Mouse (Mus musculus) neural tube, embryonic 13.5 days (tissue): ENCODE results near the gene Il17f. TPM values are rescaled to one million over a fixed set of nuclear protein-coding genes. Genes with fewer than 3 reads are reported as not detected.

Source experiments
- ATAC-seq: fragments of 200-750 bp; cut with Nextera tagmentation; 2 replicates; pipeline ENCODE4 v1.8.0; 2017; ENCODE audit warnings: low read depth, mild to moderate bottlenecking, moderate TSS enrichment, moderate library complexity
- H3K27ac ChIP-seq: fragments of 300-500 bp; sonication (generic); replicated peaks from 2 replicates; pipeline ENCODE4 v1.5.1; 2015; ENCODE audit warnings: moderate library complexity, mild to moderate bottlenecking, inconsistent platforms
- H3K27me3 ChIP-seq: fragments of 300-500 bp; sonication (generic); 2 replicates; pipeline ENCODE4 v1.6.1; 2015; ENCODE audit warnings: mild to moderate bottlenecking, inconsistent platforms
- H3K36me3 ChIP-seq: fragments of 300-500 bp; sonication (generic); 2 replicates; pipeline ENCODE4 v1.6.1; 2015; ENCODE audit warnings: mild to moderate bottlenecking, inconsistent platforms
- H3K4me1 ChIP-seq: fragments of 300-500 bp; sonication (generic); replicated peaks from 2 replicates; pipeline ENCODE4 v1.6.1; 2015; ENCODE audit warnings: inconsistent platforms
- H3K4me2 ChIP-seq: fragments of 300-500 bp; sonication (generic); 2 replicates; pipeline ENCODE4 v1.6.1; 2015; ENCODE audit warnings: inconsistent platforms, mild to moderate bottlenecking, moderate library complexity
- H3K4me3 ChIP-seq: fragments of 300-500 bp; sonication (generic); 2 replicates; pipeline ENCODE4 v1.5.1; 2015; ENCODE audit warnings: mild to moderate bottlenecking, inconsistent platforms
- H3K9ac ChIP-seq: fragments of 300-500 bp; sonication (generic); 2 replicates; pipeline ENCODE4 v1.6.1; 2015; ENCODE audit warnings: moderate library complexity, mild to moderate bottlenecking, inconsistent platforms
- H3K9me3 ChIP-seq: fragments of 300-500 bp; sonication (generic); 2 replicates; pipeline ENCODE4 v1.6.1; 2016; ENCODE audit warnings: inconsistent platforms
- WGBS: fragments of 180-500 bp; shearing (Covaris S2); methylation state at CpG from one replicate; pipeline ENCODE4 v1.1.7; 2015; 5-methylcytosine and 5-hydroxymethylcytosine counted together
- polyA plus RNA-seq: library from polyadenylated mRNA; unstranded; fragments of >200 nt; fragmentation: Nextera tagmentation; extraction: Ambion mirVana; gene quantifications from 2 replicates; pipeline ENCODE4 v1.2.1, GENCODE M21; 2015

Gene Il17f
- polyA plus RNA-seq, 1 experiment from 2014 or later: not detected

- no peak overlapping the region for H3K9ac ChIP-seq
- no peaks in the 10 kb centered on the region for H3K9me3 ChIP-seq
- H3K36me3 ChIP-seq: peaks cover 15% of the 10 kb centered on the region; the same call in 1 of the 2 replicates
- H3K27me3 ChIP-seq: no peaks in the 10 kb centered on the region
- 87% methylated on average over 12 of the region's 12 CpGs for WGBS
- H3K27ac ChIP-seq: no peak overlapping the region
- no peak overlapping the region for H3K4me3 ChIP-seq
- no peak for ATAC-seq
- peaks cover 5% of the 10 kb centered on the region for H3K4me1 ChIP-seq
- H3K4me2 ChIP-seq: no peak overlapping the region
Observed at GRCm38 (mm10) chr1:20817596-20817995, 27.2 kb upstream of the Il17f start.

- no peak overlapping the region for H3K4me3 ChIP-seq
- H3K4me2 ChIP-seq: no peak overlapping the region
- no peaks in the 10 kb centered on the region for H3K27me3 ChIP-seq
- WGBS: 91% methylated on average over 9 of the region's 9 CpGs
- H3K9me3 ChIP-seq: no peaks in the 10 kb centered on the region
- H3K9ac ChIP-seq: no peak overlapping the region
- peaks cover 5% of the 10 kb centered on the region for H3K4me1 ChIP-seq
- no peak for ATAC-seq
- no peak overlapping the region for H3K27ac ChIP-seq
- peaks cover 18% of the 10 kb centered on the region; the same call in 1 of the 2 replicates for H3K36me3 ChIP-seq
Observed at GRCm38 (mm10) chr1:20817172-20817571, 26.8 kb upstream of the Il17f start.

GRCm38 (mm10) chr1:20814521-20814920 lies 24.1 kb upstream of the Il17f start:
- peaks cover 36% of the 10 kb centered on the region for H3K36me3 ChIP-seq
- H3K27me3 ChIP-seq: no peaks in the 10 kb centered on the region
- no peaks in the 10 kb centered on the region for H3K9me3 ChIP-seq
- H3K27ac ChIP-seq: no peak overlapping the region
- no peak overlapping the region for H3K4me2 ChIP-seq
- H3K4me1 ChIP-seq: peaks cover 2% of the 10 kb centered on the region
- H3K9ac ChIP-seq: no peak overlapping the region
- ATAC-seq: no peak
- 95% methylated on average over 8 of the region's 8 CpGs for WGBS
- no peak overlapping the region for H3K4me3 ChIP-seq

- 95% methylated on average over 10 of the region's 10 CpGs for WGBS
- no peak for ATAC-seq
- Histone ChIP-seq H3K9me3 (no peaks in the 10 kb centered on the region), H3K36me3 (peaks cover 50% of the 10 kb centered on the region), H3K4me3 (no peak overlapping the region), H3K27me3 (no peaks in the 10 kb centered on the region), H3K4me2 (no peak overlapping the region), H3K4me1 (no peaks in the 10 kb centered on the region), H3K9ac (no peak overlapping the region), H3K27ac (no peak overlapping the region)
Observed at GRCm38 (mm10) chr1:20804526-20804925, 14.1 kb upstream of the Il17f start.

GRCm38 (mm10) chr1:20801682-20802390 lies 11.4 kb upstream of the Il17f start:
- H3K4me3 ChIP-seq: no peak overlapping the region
- H3K27me3 ChIP-seq: no peaks in the 10 kb centered on the region
- ATAC-seq: peak; percentile 75
- H3K9me3 ChIP-seq: no peaks in the 10 kb centered on the region
- H3K36me3 ChIP-seq: peaks cover 24% of the 10 kb centered on the region
- no peaks in the 10 kb centered on the region for H3K4me1 ChIP-seq
- H3K9ac ChIP-seq: no peak overlapping the region
- H3K27ac ChIP-seq: 0 out of 2 replicates have a peak overlapping the region, but pooled peaks have one; percentile 16
- WGBS: 78% methylated on average over 8 of the region's 8 CpGs
- H3K4me2 ChIP-seq: no peak overlapping the region

- 0 out of 2 replicates have a peak overlapping the region, but pooled peaks have one; percentile 16 for H3K27ac ChIP-seq
- no peaks in the 10 kb centered on the region for H3K27me3 ChIP-seq
- H3K4me2 ChIP-seq: no peak overlapping the region
- 97% methylated on average over 2 of the region's 2 CpGs for WGBS
- ATAC-seq: peak; percentile 51; the same call in 1 of the 2 replicates
- no peaks in the 10 kb centered on the region for H3K9me3 ChIP-seq
- H3K9ac ChIP-seq: no peak overlapping the region
- H3K4me3 ChIP-seq: no peak overlapping the region
- peaks cover 18% of the 10 kb centered on the region; the same call in 1 of the 2 replicates for H3K36me3 ChIP-seq
- no peaks in the 10 kb centered on the region for H3K4me1 ChIP-seq
Observed at GRCm38 (mm10) chr1:20801275-20801674, 10.9 kb upstream of the Il17f start.

- no peak for ATAC-seq
- H3K9me3 ChIP-seq: no peaks in the 10 kb centered on the region
- H3K9ac ChIP-seq: no peak overlapping the region
- no peak overlapping the region for H3K27ac ChIP-seq
- H3K4me1 ChIP-seq: no peaks in the 10 kb centered on the region
- no peaks in the 10 kb centered on the region for H3K36me3 ChIP-seq
- H3K4me3 ChIP-seq: no peak overlapping the region
- WGBS: 95% methylated on average over 5 of the region's 5 CpGs
- H3K4me2 ChIP-seq: no peak overlapping the region
- no peaks in the 10 kb centered on the region for H3K27me3 ChIP-seq
Observed at GRCm38 (mm10) chr1:20795178-20795577, 4.8 kb upstream of the Il17f start.

- no peak for ATAC-seq
- no peaks in the 10 kb centered on the region for H3K27me3 ChIP-seq
- H3K4me1 ChIP-seq: no peaks in the 10 kb centered on the region
- no peak overlapping the region for H3K27ac ChIP-seq
- no peak overlapping the region for H3K4me3 ChIP-seq
- 94% methylated on average over 4 of the region's 4 CpGs for WGBS
- H3K9me3 ChIP-seq: no peaks in the 10 kb centered on the region
- H3K4me2 ChIP-seq: no peak overlapping the region
- no peak overlapping the region for H3K9ac ChIP-seq
- no peaks in the 10 kb centered on the region for H3K36me3 ChIP-seq
Observed at GRCm38 (mm10) chr1:20794760-20795159, 4.3 kb upstream of the Il17f start.

- WGBS: 81% methylated on average over 7 of the region's 7 CpGs
- Histone ChIP-seq H3K4me3 (no peak overlapping the region), H3K27me3 (no peaks in the 10 kb centered on the region), H3K4me1 (no peaks in the 10 kb centered on the region), H3K4me2 (no peak overlapping the region), H3K9me3 (no peaks in the 10 kb centered on the region), H3K36me3 (no peaks in the 10 kb centered on the region), H3K9ac (no peak overlapping the region), H3K27ac (no peak overlapping the region)
- ATAC-seq: no peak
Observed at GRCm38 (mm10) chr1:20791414-20791813, 997 bp upstream of the Il17f start.

- H3K4me3 ChIP-seq: no peak overlapping the region
- 52% methylated on average over 10 of the region's 10 CpGs for WGBS
- no peak overlapping the region for H3K9ac ChIP-seq
- H3K36me3 ChIP-seq: no peaks in the 10 kb centered on the region
- no peaks in the 10 kb centered on the region for H3K4me1 ChIP-seq
- no peak overlapping the region for H3K27ac ChIP-seq
- H3K9me3 ChIP-seq: no peaks in the 10 kb centered on the region
- H3K4me2 ChIP-seq: no peak overlapping the region
- no peak for ATAC-seq
- no peaks in the 10 kb centered on the region for H3K27me3 ChIP-seq
Observed at GRCm38 (mm10) chr1:20788419-20788818, 2.0 kb downstream of the Il17f start.

GRCm38 (mm10) chr1:20787046-20787445 lies 3.4 kb downstream of the Il17f start:
- 53% methylated on average over 8 of the region's 8 CpGs for WGBS
- ATAC-seq: no peak
- H3K4me3 ChIP-seq: no peak overlapping the region
- H3K27ac ChIP-seq: no peak overlapping the region
- H3K36me3 ChIP-seq: no peaks in the 10 kb centered on the region
- H3K4me1 ChIP-seq: no peaks in the 10 kb centered on the region
- H3K27me3 ChIP-seq: no peaks in the 10 kb centered on the region
- no peak overlapping the region for H3K4me2 ChIP-seq
- no peak overlapping the region for H3K9ac ChIP-seq
- H3K9me3 ChIP-seq: no peaks in the 10 kb centered on the region

- Histone ChIP-seq H3K4me3 (no peak overlapping the region), H3K4me2 (no peak overlapping the region), H3K36me3 (no peaks in the 10 kb centered on the region), H3K9ac (no peak overlapping the region), H3K27me3 (no peaks in the 10 kb centered on the region), H3K4me1 (no peaks in the 10 kb centered on the region), H3K27ac (no peak overlapping the region), H3K9me3 (no peaks in the 10 kb centered on the region)
- WGBS: 73% methylated on average over 2 of the region's 2 CpGs
- ATAC-seq: no peak
Observed at GRCm38 (mm10) chr1:20778366-20778765, 12.1 kb downstream of the Il17f start.
